Mouse (Mus musculus): Measurements from ENCODE around the gene Adamts9. TPM values are rescaled to one million over a fixed set of nuclear protein-coding genes. Genes with fewer than 3 reads are reported as not detected.

Adamts9 gene
- total RNA-seq, 2 experiments from 2014 or later: 5.7 to 7.9 TPM

GRCm38 (mm10) chr6:92872766-92873165 is 70.5 kb downstream of the Adamts9 start:
- no peak for DNase-seq (ENCODE audit: extremely low spot score in 1 of 2, low spot score in 2 of 2)
- intact Hi-C loops (cut with DNase I): no loop called here

- no peak for DNase-seq (ENCODE audit: extremely low spot score in 1 of 2, low spot score in 2 of 2)
- intact Hi-C loops (cut with DNase I): no loop called here
These were observed 71.5 kb downstream of the Adamts9 start for GRCm38 (mm10) chr6:92871813-92872212.

GRCm38 (mm10) chr6:92869582-92870219 is 73.6 kb downstream of the Adamts9 start:
- DNase-seq (ENCODE audit: extremely low spot score in 1 of 2, low spot score in 2 of 2): no peak
- intact Hi-C loops (cut with DNase I): no loop called here

GRCm38 (mm10) chr6:92869089-92869581 is 74.2 kb downstream of the Adamts9 start, which contains the start of gene Gm15737:
Gene Gm15737 (plus strand): TSS chr6:92869357.
- DNase-seq (ENCODE audit: extremely low spot score in 1 of 2, low spot score in 2 of 2): no peak

GRCm38 (mm10) chr6:92862599-92862998 is 80.7 kb downstream of the Adamts9 start:
- DNase-seq (ENCODE audit: extremely low spot score in 1 of 2, low spot score in 2 of 2): no peak
- intact Hi-C loops (cut with DNase I): no loop called here

More at GRCm38 (mm10) chr6:92869089-92869581, 74.2 kb downstream of the Adamts9 start, which contains the start of gene Gm15737:
- intact Hi-C loops (cut with DNase I): no loop called here

- DNase-seq (ENCODE audit: extremely low spot score in 1 of 2, low spot score in 2 of 2): no peak
- intact Hi-C loops (cut with DNase I): no loop called here
These were observed 82.9 kb downstream of the Adamts9 start for GRCm38 (mm10) chr6:92860285-92860912.

DNA sequence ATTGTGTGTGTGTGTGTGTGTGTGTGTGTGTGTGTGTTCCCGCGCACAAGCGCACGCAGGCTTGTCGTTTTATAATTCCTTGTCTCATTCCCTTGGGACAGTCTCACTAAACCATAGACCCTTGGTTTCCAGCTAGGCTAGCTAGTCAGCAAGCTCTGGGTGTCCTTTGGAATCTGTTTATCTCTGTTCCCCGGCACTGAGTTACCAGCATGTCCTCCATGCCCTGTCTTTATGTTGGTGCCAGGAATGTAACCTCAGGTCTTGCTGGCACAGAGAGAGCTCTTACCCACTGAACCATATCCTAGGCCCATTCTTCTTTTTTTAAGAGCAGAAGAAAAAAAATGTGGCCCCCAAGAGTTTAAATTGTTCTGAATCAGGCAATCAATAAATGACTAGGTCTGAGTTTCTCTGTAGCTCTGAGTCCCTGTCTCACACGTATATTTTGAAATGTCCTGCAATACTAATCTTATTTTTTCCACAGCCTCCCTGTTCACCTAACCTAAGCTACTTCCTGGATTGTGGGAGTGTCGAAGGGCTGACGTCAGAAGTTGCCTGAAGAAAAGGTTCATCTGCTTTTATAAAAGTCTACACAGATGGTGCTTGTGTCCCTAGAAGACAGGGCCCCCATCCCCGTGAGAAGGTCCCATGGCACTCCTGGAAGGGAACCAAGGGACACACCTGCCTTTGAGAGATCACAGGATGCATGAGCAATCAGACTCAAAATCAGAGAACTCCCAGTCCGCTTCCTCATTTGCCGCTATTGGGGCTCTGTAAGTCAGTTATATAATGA is 84.4 kb downstream of the Adamts9 start:
- intact Hi-C loops (cut with DNase I): no loop called here
- no peak for DNase-seq (ENCODE audit: extremely low spot score in 1 of 2, low spot score in 2 of 2)

GRCm38 (mm10) chr6:92857761-92858160 is 85.5 kb downstream of the Adamts9 start:
- DNase-seq (ENCODE audit: extremely low spot score in 1 of 2, low spot score in 2 of 2): no peak
- intact Hi-C loops (cut with DNase I): no loop called here

DNA sequence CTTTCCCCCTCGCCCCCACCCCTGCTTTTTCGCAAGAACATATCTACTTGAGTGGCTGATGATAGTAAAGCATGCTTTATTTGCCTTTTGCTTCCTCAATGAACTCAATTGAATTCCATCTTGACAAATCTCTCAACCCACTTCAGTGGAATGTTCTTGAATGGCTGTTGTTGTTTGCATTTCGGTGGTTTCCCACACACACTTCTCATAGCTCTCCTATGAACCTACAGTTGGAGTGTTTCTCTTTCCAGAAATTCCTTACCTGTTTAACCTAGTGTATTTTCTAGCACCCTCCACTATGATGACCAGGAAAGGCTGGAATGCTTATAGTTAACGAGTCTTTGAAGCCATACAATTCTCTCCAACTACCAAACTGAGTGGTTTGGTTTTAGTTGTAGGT is 88.4 kb downstream of the Adamts9 start:
- intact Hi-C loops (cut with DNase I): no loop called here

DNA sequence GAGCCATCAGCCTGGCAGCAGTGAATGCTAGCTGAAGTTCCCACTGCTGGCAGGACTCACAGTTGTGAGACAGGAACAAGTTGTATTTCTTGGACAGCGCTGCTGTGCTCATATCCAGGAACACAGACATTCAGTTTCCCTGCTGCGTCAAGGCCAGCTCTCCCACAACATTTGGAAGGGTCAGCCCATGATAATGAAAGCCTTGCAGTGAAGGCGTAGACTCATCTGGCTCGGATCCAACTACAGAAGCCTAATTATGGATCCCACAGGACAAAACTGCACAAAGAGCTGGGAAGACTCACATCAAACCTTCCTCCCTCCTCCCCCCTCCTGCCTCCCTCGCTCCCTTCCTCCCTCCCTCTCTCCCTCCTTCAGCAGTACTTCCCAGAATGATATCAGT is 93.0 kb downstream of the Adamts9 start:
- intact Hi-C loops (cut with DNase I): no loop called here
- peak; percentile 77 to 81 for DNase-seq (ENCODE audit: extremely low spot score in 1 of 2, low spot score in 2 of 2)

More for the DNA sequence above, 88.4 kb downstream of the Adamts9 start:
- no peak for DNase-seq (ENCODE audit: extremely low spot score in 1 of 2, low spot score in 2 of 2)

DNA sequence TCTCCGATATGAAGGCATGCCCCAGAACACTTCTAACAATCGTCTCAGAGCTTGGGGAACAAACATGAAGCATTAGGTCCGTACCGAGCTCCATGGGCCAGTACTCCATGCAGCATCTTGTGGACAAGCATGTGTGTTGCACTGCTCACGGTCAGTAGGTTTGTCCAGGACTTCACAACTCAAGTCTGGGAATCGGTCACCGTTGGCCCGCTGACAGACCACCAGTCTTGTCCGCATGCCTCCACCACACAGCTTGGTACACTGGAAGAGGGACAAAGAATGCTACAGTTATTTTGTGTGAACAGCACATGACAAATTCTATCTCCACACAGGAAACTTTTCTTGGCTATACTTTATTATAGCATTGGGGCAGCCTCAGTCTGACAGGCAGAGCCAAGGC is 94.1 kb downstream of the Adamts9 start:
- intact Hi-C loops (cut with DNase I): no loop called here
- DNase-seq (ENCODE audit: extremely low spot score in 1 of 2, low spot score in 2 of 2): no peak

DNA sequence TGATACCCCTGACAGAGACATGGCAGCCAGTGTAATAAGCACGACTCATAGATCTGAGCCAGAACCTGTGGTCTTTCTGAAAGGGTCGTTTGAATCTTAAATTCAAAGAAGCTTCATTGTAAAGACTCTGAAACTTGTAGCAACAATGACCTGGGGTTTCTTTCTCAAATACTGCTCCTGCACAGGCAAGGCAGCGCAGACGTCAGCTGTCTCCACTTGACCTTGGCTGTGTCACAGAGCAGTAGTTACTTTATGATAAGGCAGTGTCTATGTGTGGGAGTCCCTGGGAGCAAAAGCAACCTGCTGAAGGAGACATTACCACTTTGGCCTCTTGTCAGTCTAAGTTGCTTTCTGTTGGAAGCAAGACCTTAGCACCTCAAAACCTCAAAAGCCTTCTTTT is 96.7 kb downstream of the Adamts9 start:
- DNase-seq (ENCODE audit: extremely low spot score in 1 of 2, low spot score in 2 of 2): no peak
- intact Hi-C loops (cut with DNase I): no loop called here

GRCm38 (mm10) chr6:92845898-92846297 is 97.4 kb downstream of the Adamts9 start:
- DNase-seq (ENCODE audit: extremely low spot score in 1 of 2, low spot score in 2 of 2): no peak
- intact Hi-C loops (cut with DNase I): no loop called here

GRCm38 (mm10) chr6:92843474-92843873 is 99.8 kb downstream of the Adamts9 start:
- no peak for DNase-seq (ENCODE audit: extremely low spot score in 1 of 2, low spot score in 2 of 2)
- intact Hi-C loops (cut with DNase I): no loop called here

DNA sequence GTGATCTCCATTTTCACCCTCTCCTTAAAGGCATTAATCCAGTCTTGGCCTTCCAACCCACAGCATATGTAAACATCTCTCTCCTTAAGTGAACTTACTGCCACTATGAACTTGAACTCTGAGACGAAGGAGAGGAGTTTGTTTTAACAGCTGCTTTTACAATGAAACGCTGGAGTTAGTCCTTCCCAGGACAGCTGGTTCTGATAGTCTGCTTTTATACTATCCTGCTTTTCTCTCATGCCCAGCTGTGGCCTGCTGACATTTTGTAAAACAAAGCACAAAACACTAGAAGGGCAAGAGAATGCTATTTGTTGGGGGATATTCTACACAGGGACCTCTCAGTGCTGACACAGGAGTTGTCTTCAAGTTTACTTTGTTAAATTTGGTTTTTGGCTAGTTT is 101.3 kb downstream of the Adamts9 start:
- intact Hi-C loops (cut with DNase I): no loop called here

DNA sequence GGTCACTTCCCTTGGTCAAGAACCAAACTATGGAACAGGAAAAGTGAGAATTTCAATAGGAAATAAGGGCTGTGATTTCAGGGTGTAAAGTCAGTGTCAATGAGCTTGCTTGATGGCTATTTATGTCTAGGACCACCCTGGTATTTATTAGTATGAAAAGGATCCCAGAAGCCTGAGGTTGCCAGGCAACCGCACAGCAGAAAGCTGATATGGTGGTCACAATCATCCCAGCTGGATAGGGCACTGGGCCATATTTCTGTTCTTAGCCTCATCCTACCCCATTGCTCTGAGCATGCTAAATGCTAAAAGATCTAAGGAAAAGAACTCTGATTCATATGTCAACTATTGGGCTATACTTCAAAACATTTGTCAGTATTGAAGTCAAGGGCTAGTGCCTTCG is 112.2 kb downstream of the Adamts9 start:
- intact Hi-C loops (cut with DNase I): no loop called here
- DNase-seq (ENCODE audit: extremely low spot score in 1 of 2, low spot score in 2 of 2): no peak

More for the DNA sequence above, 101.3 kb downstream of the Adamts9 start:
- DNase-seq (ENCODE audit: extremely low spot score in 1 of 2, low spot score in 2 of 2): no peak

GRCm38 (mm10) chr6:92829148-92829547 is 114.1 kb downstream of the Adamts9 start:
- intact Hi-C loops (cut with DNase I): no loop called here
- no peak for DNase-seq (ENCODE audit: extremely low spot score in 1 of 2, low spot score in 2 of 2)

DNA sequence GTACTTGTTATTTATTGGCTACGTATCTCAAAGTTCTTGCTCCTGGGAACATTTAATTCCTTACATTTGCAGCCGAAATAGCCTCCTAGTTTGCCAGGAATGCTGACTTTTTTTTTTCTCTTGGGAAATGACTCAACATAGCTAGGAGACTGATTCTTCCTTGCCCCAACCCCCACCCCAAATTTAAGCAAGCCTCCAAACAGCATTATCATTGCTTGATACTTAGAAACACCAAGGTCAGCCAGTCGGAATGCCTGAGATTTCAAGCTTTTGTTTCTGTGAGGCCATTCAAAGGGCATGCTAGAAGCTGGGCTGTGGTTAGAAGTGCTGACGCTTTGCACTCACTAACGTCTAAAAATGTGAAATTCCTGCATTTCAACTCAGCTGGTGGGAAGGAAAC is 115.9 kb downstream of the Adamts9 start:
- intact Hi-C loops (cut with DNase I): no loop called here
- no peak for DNase-seq (ENCODE audit: extremely low spot score in 1 of 2, low spot score in 2 of 2)

GRCm38 (mm10) chr6:92826561-92826960 is 116.7 kb downstream of the Adamts9 start:
- DNase-seq (ENCODE audit: extremely low spot score in 1 of 2, low spot score in 2 of 2): no peak
- intact Hi-C loops (cut with DNase I): no loop called here

DNA sequence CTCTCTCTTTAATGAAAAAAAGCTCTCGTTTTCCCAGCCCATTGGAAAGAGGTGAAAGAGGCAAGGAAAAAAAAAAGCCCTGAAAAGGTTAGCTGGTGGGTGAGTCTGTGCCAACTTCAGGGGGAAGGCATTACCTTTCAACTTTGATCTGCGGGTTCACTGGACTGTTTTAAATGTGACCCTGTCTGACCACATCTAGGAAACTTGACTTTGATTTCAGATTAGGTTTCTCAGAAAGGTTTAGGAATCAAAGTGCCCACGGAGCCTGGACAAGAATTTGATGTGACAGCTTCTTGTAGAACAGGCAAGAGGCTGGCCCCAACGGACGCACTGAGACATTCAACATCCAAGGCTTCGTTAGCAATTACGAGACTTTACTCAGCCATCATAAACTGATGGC is 119.3 kb downstream of the Adamts9 start:
- intact Hi-C loops (cut with DNase I): no loop called here

More for the DNA sequence above, 119.3 kb downstream of the Adamts9 start:
- no peak for DNase-seq (ENCODE audit: extremely low spot score in 1 of 2, low spot score in 2 of 2)
